Mouse (Mus musculus) liver, embryonic 14.5 days (tissue): ENCODE data around the gene Celf2.

Experiments used
- CTCF ChIP-seq: IDR thresholded peaks from 2 replicates; pipeline ENCODE4 v1.5.1; 2016; ENCODE audit warnings: antibody characterized with exemption, low read depth, control low read depth
- EP300 ChIP-seq: IDR thresholded peaks from 2 replicates; pipeline ENCODE4 v1.6.1; 2016; ENCODE audit warnings: antibody characterized with exemption, low read depth

GRCm38 (mm10) chr2:6523261-6523923 lies 986.0 kb downstream of the Celf2 start:
- TF ChIP-seq CTCF (no peak), EP300 (no peak)
